Mouse (Mus musculus): Measurements from ENCODE around the gene Rhbdl3. TPM values are rescaled to one million over a fixed set of nuclear protein-coding genes. Genes with fewer than 3 reads are reported as not detected.
A peak's percentile ranks its signal among the peaks of the same experiment; 100 is the strongest.

The Rhbdl3 gene
- total and polyA plus RNA-seq, 3 experiments = 0.46 to 1.4 (median 0.70) TPM

- no peak overlapping the region for H3K4me3 ChIP-seq (replicated peaks in 1 of 3; ENCODE audit: low read depth in 2 of 3, low read length in 2 of 3, poor library complexity in 1 of 3)
- DNase-seq (ENCODE audit: extremely low read depth) = no peak
- dilution Hi-C loops (cut with MboI; ENCODE audit: extremely low pct_ligation_motif_present, extremely low pct_unique_long_range_greater_than_20kb, low sequenced_read_pairs) = no loop called here
- H3K9ac ChIP-seq (ENCODE audit: insufficient read depth, low read depth) = no peak overlapping the region
- no peak overlapping the region for H3K4me2 ChIP-seq (ENCODE audit: insufficient read depth, low read depth, poor library complexity, severe bottlenecking)
- H3K79me2 ChIP-seq (replicated peaks; ENCODE audit: control insufficient read depth, extremely low read depth, insufficient read depth, poor library complexity, severe bottlenecking) = no peaks in the 10 kb centered on the region
- no peaks in the 10 kb centered on the region for H3K36me3 ChIP-seq (replicated peaks in 1 of 2; ENCODE audit: control insufficient read depth in 1 of 2, insufficient read depth in 1 of 2, low read length in 1 of 2)
- H3K27me3 ChIP-seq (replicated peaks) = peaks cover 6% of the 10 kb centered on the region
- peaks cover 13% of the 10 kb centered on the region for H3K9me3 ChIP-seq (replicated peaks; ENCODE audit: low read length)
- TF ChIP-seq NRF1 (IDR thresholded peaks at IDR 0.05; ENCODE audit: low read depth, low read length) = no peak
- TF ChIP-seq RCOR1 (conservative IDR thresholded peaks at IDR 0.05; ENCODE audit: low read depth, low read length) = no peak
- no peak for TF ChIP-seq CTCF (conservative IDR thresholded peaks at IDR 0.05 in 1 of 2, IDR thresholded peaks at IDR 0.05 in 1 of 2; ENCODE audit: low read depth in 2 of 2, low read length in 2 of 2)
- TF ChIP-seq BHLHE40 (IDR thresholded peaks at IDR 0.05; ENCODE audit: low read depth, low read length) = peak; percentile 41; the same call in 1 of the 2 replicates
- peak; percentile 36; the same call in 1 of the 2 replicates for TF ChIP-seq USF1 (IDR thresholded peaks at IDR 0.05; ENCODE audit: low read depth, low read length)
- TF ChIP-seq USF2 (conservative IDR thresholded peaks at IDR 0.05; ENCODE audit: low read depth, low read length) = 0 out of 2 replicates have a peak, but pooled peaks have one; percentile 18
- H3K27ac ChIP-seq (ENCODE audit: insufficient read depth, low read depth) = no peak overlapping the region
- in situ Hi-C loops (cut with MboI; ENCODE audit: low pct_ligation_motif_present, low pct_unique_long_range_greater_than_20kb, low sequenced_read_pairs) = loop anchor here (25.0 kb wide), 1 partner anchor 522 kb away; the partner anchor contains the start of gene Tmem98
- peaks cover under 1 to 7% of the 10 kb centered on the region in 2 experiments; a peak in 3 of 4 replicates for H3K4me1 ChIP-seq (ENCODE audit: control insufficient read depth in 1 of 2, insufficient read depth in 2 of 2)
Measured at GRCm38 (mm10) chr11:80289701-80290445, 10.8 kb upstream of the Rhbdl3 start.

- H3K27me3 ChIP-seq (replicated peaks) = peaks cover 14% of the 10 kb centered on the region
- peaks cover 0 to 2% of the 10 kb centered on the region in 2 experiments; a peak in 2 of 4 replicates for H3K4me1 ChIP-seq (ENCODE audit: control insufficient read depth in 1 of 2, insufficient read depth in 2 of 2)
- dilution Hi-C loops (cut with MboI; ENCODE audit: extremely low pct_ligation_motif_present, extremely low pct_unique_long_range_greater_than_20kb, low sequenced_read_pairs) (no loop called here), in situ Hi-C loops (cut with MboI; ENCODE audit: low pct_ligation_motif_present, low pct_unique_long_range_greater_than_20kb, low sequenced_read_pairs) (loop anchor here (25.0 kb wide), 1 partner anchor 521 kb away; the partner anchor contains the start of gene Tmem98)
- no peaks in the 10 kb centered on the region for H3K36me3 ChIP-seq (replicated peaks in 1 of 2; ENCODE audit: control insufficient read depth in 1 of 2, insufficient read depth in 1 of 2, low read length in 1 of 2)
- TF ChIP-seq CHD2 (IDR thresholded peaks at IDR 0.05; ENCODE audit: low read length) (no peak), CTCF (conservative IDR thresholded peaks at IDR 0.05 in 1 of 2, IDR thresholded peaks at IDR 0.05 in 1 of 2; ENCODE audit: low read depth in 2 of 2, low read length in 2 of 2) (peak; percentile 6 to 45; a peak in 2 of 4 replicates)
- no peak overlapping the region for H3K9ac ChIP-seq (ENCODE audit: insufficient read depth, low read depth)
- H3K4me3 ChIP-seq (replicated peaks in 1 of 3; ENCODE audit: low read depth in 2 of 3, low read length in 2 of 3, poor library complexity in 1 of 3) = no peak overlapping the region
- no peak overlapping the region for H3K4me2 ChIP-seq (ENCODE audit: insufficient read depth, low read depth, poor library complexity, severe bottlenecking)
- H3K27ac ChIP-seq (ENCODE audit: insufficient read depth, low read depth) = no peak overlapping the region
- peaks cover 11% of the 10 kb centered on the region for H3K9me3 ChIP-seq (replicated peaks; ENCODE audit: low read length)
- H3K79me2 ChIP-seq (replicated peaks; ENCODE audit: control insufficient read depth, extremely low read depth, insufficient read depth, poor library complexity, severe bottlenecking) = no peaks in the 10 kb centered on the region
- DNase-seq (ENCODE audit: extremely low read depth) = peak; percentile 15
Measured at GRCm38 (mm10) chr11:80291004-80291403, 9.7 kb upstream of the Rhbdl3 start.

GRCm38 (mm10) chr11:80292463-80292862 is 8.2 kb upstream of the Rhbdl3 start:
- Histone ChIP-seq H3K9ac (ENCODE audit: insufficient read depth, low read depth) (no peak overlapping the region), H3K79me2 (replicated peaks; ENCODE audit: control insufficient read depth, extremely low read depth, insufficient read depth, poor library complexity, severe bottlenecking) (no peaks in the 10 kb centered on the region), H3K27ac (ENCODE audit: insufficient read depth, low read depth) (no peak overlapping the region), H3K4me1 (ENCODE audit: control insufficient read depth in 1 of 2, insufficient read depth in 2 of 2) (no peaks in the 10 kb centered on the region; a peak in 2 of 4 replicates), H3K4me3 (replicated peaks in 1 of 3; ENCODE audit: low read depth in 2 of 3, low read length in 2 of 3, poor library complexity in 1 of 3) (no peak overlapping the region), H3K4me2 (ENCODE audit: insufficient read depth, low read depth, poor library complexity, severe bottlenecking) (no peak overlapping the region), H3K9me3 (replicated peaks; ENCODE audit: low read length) (peaks cover 13% of the 10 kb centered on the region), H3K36me3 (replicated peaks in 1 of 2; ENCODE audit: control insufficient read depth in 1 of 2, insufficient read depth in 1 of 2, low read length in 1 of 2) (no peaks in the 10 kb centered on the region), H3K27me3 (replicated peaks) (peaks cover 19% of the 10 kb centered on the region)
- no peak for DNase-seq (ENCODE audit: extremely low read depth)
- TF ChIP-seq NRF1 (IDR thresholded peaks at IDR 0.05; ENCODE audit: low read depth, low read length) (no peak), SIN3A (IDR thresholded peaks at IDR 0.05; ENCODE audit: low read length) (no peak), CTCF (conservative IDR thresholded peaks at IDR 0.05 in 1 of 2, IDR thresholded peaks at IDR 0.05 in 1 of 2; ENCODE audit: low read depth in 2 of 2, low read length in 2 of 2) (no peak), USF2 (conservative IDR thresholded peaks at IDR 0.05; ENCODE audit: low read depth, low read length) (no peak), SMC3 (IDR thresholded peaks at IDR 0.05; ENCODE audit: low read depth, low read length) (no peak), TBP (conservative IDR thresholded peaks at IDR 0.05; ENCODE audit: low read depth, low read length) (no peak), ZC3H11A (IDR thresholded peaks at IDR 0.05; ENCODE audit: low read depth, low read length) (no peak), JUN (IDR thresholded peaks at IDR 0.05; ENCODE audit: insufficient read depth, low read depth, low read length) (no peak), ZMIZ1 (IDR thresholded peaks at IDR 0.05; ENCODE audit: low read depth, low read length) (no peak), CHD2 (IDR thresholded peaks at IDR 0.05; ENCODE audit: low read length) (no peak), MYC (IDR thresholded peaks at IDR 0.05; ENCODE audit: low read depth, low read length) (no peak), NELFE (IDR thresholded peaks at IDR 0.05; ENCODE audit: low read depth, low read length) (no peak), ZNF384 (IDR thresholded peaks at IDR 0.05; ENCODE audit: low read depth, low read length) (no peak), ZKSCAN1 (IDR thresholded peaks at IDR 0.05; ENCODE audit: borderline replicate concordance, low read depth, low read length) (no peak), POLR2AphosphoS2 (IDR thresholded peaks at IDR 0.05; ENCODE audit: low read depth, low read length) (no peak), BHLHE40 (IDR thresholded peaks at IDR 0.05; ENCODE audit: low read depth, low read length) (no peak)
- in situ Hi-C loops (cut with MboI; ENCODE audit: low pct_ligation_motif_present, low pct_unique_long_range_greater_than_20kb, low sequenced_read_pairs) (loop anchor here (25.0 kb wide), 1 partner anchor 520 kb away; the partner anchor contains the start of gene Tmem98), dilution Hi-C loops (cut with MboI; ENCODE audit: extremely low pct_ligation_motif_present, extremely low pct_unique_long_range_greater_than_20kb, low sequenced_read_pairs) (no loop called here)

Measured in CH12.LX (cell line).